Mouse (Mus musculus) heart, embryonic 14.5 days (tissue): ENCODE measurements at regions not wholly inside any gene's neighbourhood (a gene's known extent, or its start where the extent isn't known, plus 50 kb on each side); places are given as distances from the start of the nearest gene placed in this dataset.

Experiments used
- ATAC-seq: fragments of 200-750 bp; cut with Nextera tagmentation; 2 replicates; pipeline ENCODE4 v1.8.0; 2017; ENCODE audit warnings: low read depth, moderate TSS enrichment; ENCODE audit not compliant: insufficient number of reproducible peaks, insufficient read depth, low FRiP score
- H3K27ac ChIP-seq, 2 experiments: fragments of 200-500 bp in 1 of 2; fragments of 300-500 bp in 1 of 2; sonication (generic) in 1 of 2; replicated peaks in 1 of 2; 2 replicates each; pipeline ENCODE4 v1.5.1; 2012 to 2014; ENCODE audit warnings: low read depth in 2 of 2, low read length in 2 of 2, control low read depth in 1 of 2, mild to moderate bottlenecking in 1 of 2, mixed read lengths in 1 of 2; ENCODE audit not compliant: control insufficient read depth in 1 of 2, insufficient read depth in 1 of 2
- H3K27me3 ChIP-seq: fragments of 300-500 bp; sonication (generic); 2 replicates; pipeline ENCODE4 v1.6.1; 2014; ENCODE audit warnings: mild to moderate bottlenecking, low read length, control low read depth; ENCODE audit not compliant: control insufficient read depth, insufficient read depth
- H3K36me3 ChIP-seq: fragments of 300-500 bp; sonication (generic); 2 replicates; pipeline ENCODE4 v1.6.1; 2014; ENCODE audit warnings: mild to moderate bottlenecking, control low read depth, low read length, mixed read lengths; ENCODE audit not compliant: control insufficient read depth, insufficient read depth
- H3K4me1 ChIP-seq, 2 experiments: fragments of 200-500 bp in 1 of 2; fragments of 300-500 bp in 1 of 2; sonication (generic) in 1 of 2; 2 replicates each; pipeline ENCODE4 v1.6.1; 2012 to 2014; ENCODE audit warnings: low read length in 2 of 2, control low read depth in 1 of 2, mixed read lengths in 1 of 2; ENCODE audit not compliant: control insufficient read depth in 2 of 2, insufficient read depth in 2 of 2
- H3K4me2 ChIP-seq: fragments of 300-500 bp; sonication (generic); 2 replicates; pipeline ENCODE4 v1.6.1; 2014; ENCODE audit warnings: mild to moderate bottlenecking, low read length
- H3K4me3 ChIP-seq, 2 experiments: fragments of 200-500 bp in 1 of 2; fragments of 300-500 bp in 1 of 2; sonication (generic) in 1 of 2; 2 replicates each; pipeline ENCODE4 v1.5.1; 2012 to 2014; ENCODE audit warnings: low read length in 2 of 2, mild to moderate bottlenecking in 2 of 2, control low read depth in 1 of 2, low read depth in 1 of 2, moderate library complexity in 1 of 2; ENCODE audit not compliant: control insufficient read depth in 1 of 2, insufficient read depth in 1 of 2
- H3K9ac ChIP-seq: fragments of 300-500 bp; sonication (generic); 2 replicates; pipeline ENCODE4 v1.6.1; 2014; ENCODE audit warnings: mild to moderate bottlenecking, low read length
- H3K9me3 ChIP-seq: fragments of 300-500 bp; sonication (generic); 2 replicates; pipeline ENCODE4 v1.6.1; 2016; ENCODE audit warnings: low read length, control low read depth; ENCODE audit not compliant: control insufficient read depth
- WGBS: fragments of 180-500 bp; shearing (Covaris S2); extraction: QIAGEN DNeasy Blood & Tissue Kit; methylation state at CpG from one replicate; pipeline ENCODE4 v1.1.7; 2014; 5-methylcytosine and 5-hydroxymethylcytosine counted together

DNA sequence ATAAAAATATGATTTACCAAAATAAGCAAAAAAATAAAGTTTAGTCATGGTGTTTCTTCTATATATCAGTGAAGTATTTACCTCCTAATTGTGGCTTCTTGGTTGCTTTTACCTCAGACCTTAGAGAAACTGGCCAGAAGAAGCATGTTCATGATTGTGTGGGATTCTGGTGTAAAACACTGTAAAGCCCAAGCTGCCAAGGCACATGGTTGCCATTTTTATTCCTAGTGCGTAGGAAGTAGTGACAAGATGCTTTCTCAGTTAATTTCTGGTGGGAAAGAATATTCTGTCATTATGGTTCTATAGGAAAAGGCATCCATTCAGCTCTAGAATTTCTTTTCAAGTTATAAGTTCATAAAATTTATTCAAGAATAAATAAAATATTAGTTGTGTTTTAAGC lies 805.2 kb downstream of the Olfm4 start:
- H3K36me3 ChIP-seq: no peaks in the 10 kb centered on the region
- WGBS: 79% methylated on average over 1 of the region's 1 CpGs
- H3K9me3 ChIP-seq: no peaks in the 10 kb centered on the region

GRCm38 (mm10) chr14:80799370-80799959 lies 815.6 kb downstream of the Olfm4 start:
- Histone ChIP-seq H3K4me3 (no peak overlapping the region), H3K4me2 (no peak overlapping the region), H3K4me1 (no peaks in the 10 kb centered on the region), H3K36me3 (no peaks in the 10 kb centered on the region), H3K27ac (no peak overlapping the region), H3K9ac (no peak overlapping the region), H3K9me3 (no peaks in the 10 kb centered on the region), H3K27me3 (no peaks in the 10 kb centered on the region)
- WGBS: 69% methylated on average over 6 of the region's 6 CpGs
- no peak for ATAC-seq

More for the DNA sequence above, 805.2 kb downstream of the Olfm4 start:
- H3K4me1 ChIP-seq: no peaks in the 10 kb centered on the region
- H3K4me3 ChIP-seq: no peak overlapping the region
- H3K27me3 ChIP-seq: no peaks in the 10 kb centered on the region
- ATAC-seq: no peak
- H3K9ac ChIP-seq: no peak overlapping the region
- H3K27ac ChIP-seq: no peak overlapping the region
- no peak overlapping the region for H3K4me2 ChIP-seq

DNA sequence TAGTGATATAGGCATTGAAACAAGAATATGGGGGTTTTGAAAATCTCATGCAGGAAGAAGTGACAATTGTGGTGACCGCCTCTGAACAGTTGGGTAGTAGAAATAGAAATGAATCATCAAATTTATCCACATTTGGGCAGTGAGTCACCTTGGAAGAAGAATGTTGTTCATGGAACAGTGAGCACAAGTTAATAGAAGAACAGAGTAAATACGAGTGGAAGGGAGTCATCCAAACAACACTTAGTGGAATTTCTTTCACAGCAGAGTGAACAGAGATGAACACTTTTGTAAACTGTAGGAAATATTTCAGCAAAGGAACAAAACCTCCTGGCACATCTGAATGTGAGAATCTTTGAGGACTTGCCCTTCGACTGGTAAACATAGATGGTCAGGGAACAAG lies 846.6 kb downstream of the Olfm4 start:
- H3K4me3 ChIP-seq: no peak overlapping the region
- H3K27ac ChIP-seq: no peak overlapping the region
- 71% methylated on average over 3 of the region's 3 CpGs for WGBS
- H3K4me2 ChIP-seq: no peak overlapping the region
- ATAC-seq: no peak
- no peaks in the 10 kb centered on the region for H3K27me3 ChIP-seq
- H3K9ac ChIP-seq: no peak overlapping the region
- no peaks in the 10 kb centered on the region for H3K4me1 ChIP-seq
- no peaks in the 10 kb centered on the region for H3K36me3 ChIP-seq
- no peaks in the 10 kb centered on the region for H3K9me3 ChIP-seq

- no peaks in the 10 kb centered on the region for H3K36me3 ChIP-seq
- no peaks in the 10 kb centered on the region for H3K4me1 ChIP-seq
- H3K9ac ChIP-seq: no peak overlapping the region
- no peak overlapping the region for H3K4me2 ChIP-seq
- no peak overlapping the region for H3K27ac ChIP-seq
- no peaks in the 10 kb centered on the region for H3K9me3 ChIP-seq
- no peak for ATAC-seq
- H3K4me3 ChIP-seq: no peak overlapping the region
- 81% methylated on average over 4 of the region's 4 CpGs for WGBS
- H3K27me3 ChIP-seq: no peaks in the 10 kb centered on the region
Measured at GRCm38 (mm10) chr14:80844550-80844949, 860.7 kb downstream of the Olfm4 start.

GRCm38 (mm10) chr14:80845576-80846269 lies 861.8 kb downstream of the Olfm4 start:
- ATAC-seq: no peak
- H3K36me3 ChIP-seq: no peaks in the 10 kb centered on the region
- H3K4me3 ChIP-seq: no peak overlapping the region
- no peak overlapping the region for H3K27ac ChIP-seq
- WGBS: 30% methylated on average over 14 of the region's 14 CpGs
- H3K9me3 ChIP-seq: no peaks in the 10 kb centered on the region
- H3K9ac ChIP-seq: no peak overlapping the region
- H3K27me3 ChIP-seq: no peaks in the 10 kb centered on the region
- peak overlapping the region; percentile 22; the same call in 1 of the 2 replicates for H3K4me2 ChIP-seq
- H3K4me1 ChIP-seq: no peaks in the 10 kb centered on the region

DNA sequence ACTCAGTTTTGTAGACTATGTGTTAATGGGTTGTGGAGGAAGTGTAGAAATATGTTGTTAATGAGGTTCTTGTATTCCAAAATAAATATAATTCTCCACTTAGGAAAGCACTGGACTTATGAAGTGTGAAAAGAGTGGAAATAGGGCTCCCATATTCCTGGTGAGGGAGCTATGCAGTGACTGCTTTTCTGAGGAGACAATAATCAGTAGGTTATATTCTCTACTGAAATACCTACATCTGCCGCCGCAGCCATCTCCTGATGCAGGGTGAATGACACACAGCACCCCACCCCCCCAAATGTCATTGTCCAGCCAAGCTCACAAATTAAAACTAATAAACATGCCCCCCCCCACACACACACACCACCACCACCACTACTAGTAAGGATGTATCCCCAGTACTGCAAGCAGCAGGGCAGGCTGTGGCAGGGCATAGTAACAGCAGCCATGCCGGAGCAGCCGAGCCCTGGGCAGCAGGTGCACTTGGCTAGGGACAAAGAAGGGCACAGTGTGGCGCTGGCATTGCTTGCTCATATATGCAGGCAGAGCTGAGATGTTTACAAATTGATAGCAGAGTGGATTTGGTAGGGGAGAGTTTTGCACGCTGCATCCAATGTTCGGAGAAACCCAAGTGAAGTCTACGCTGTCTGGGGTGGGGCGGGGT lies 862.7 kb downstream of the Olfm4 start:
- Histone ChIP-seq H3K4me1 (no peaks in the 10 kb centered on the region), H3K27ac (no peak overlapping the region), H3K9me3 (no peaks in the 10 kb centered on the region), H3K9ac (no peak overlapping the region), H3K27me3 (no peaks in the 10 kb centered on the region), H3K36me3 (no peaks in the 10 kb centered on the region), H3K4me2 (no peak overlapping the region), H3K4me3 (no peak overlapping the region)
- no peak for ATAC-seq
- WGBS: 91% methylated on average over 9 of the region's 9 CpGs
